ENCODE assay signal across 9 mouse cellular contexts in the genomic region with DNA sequence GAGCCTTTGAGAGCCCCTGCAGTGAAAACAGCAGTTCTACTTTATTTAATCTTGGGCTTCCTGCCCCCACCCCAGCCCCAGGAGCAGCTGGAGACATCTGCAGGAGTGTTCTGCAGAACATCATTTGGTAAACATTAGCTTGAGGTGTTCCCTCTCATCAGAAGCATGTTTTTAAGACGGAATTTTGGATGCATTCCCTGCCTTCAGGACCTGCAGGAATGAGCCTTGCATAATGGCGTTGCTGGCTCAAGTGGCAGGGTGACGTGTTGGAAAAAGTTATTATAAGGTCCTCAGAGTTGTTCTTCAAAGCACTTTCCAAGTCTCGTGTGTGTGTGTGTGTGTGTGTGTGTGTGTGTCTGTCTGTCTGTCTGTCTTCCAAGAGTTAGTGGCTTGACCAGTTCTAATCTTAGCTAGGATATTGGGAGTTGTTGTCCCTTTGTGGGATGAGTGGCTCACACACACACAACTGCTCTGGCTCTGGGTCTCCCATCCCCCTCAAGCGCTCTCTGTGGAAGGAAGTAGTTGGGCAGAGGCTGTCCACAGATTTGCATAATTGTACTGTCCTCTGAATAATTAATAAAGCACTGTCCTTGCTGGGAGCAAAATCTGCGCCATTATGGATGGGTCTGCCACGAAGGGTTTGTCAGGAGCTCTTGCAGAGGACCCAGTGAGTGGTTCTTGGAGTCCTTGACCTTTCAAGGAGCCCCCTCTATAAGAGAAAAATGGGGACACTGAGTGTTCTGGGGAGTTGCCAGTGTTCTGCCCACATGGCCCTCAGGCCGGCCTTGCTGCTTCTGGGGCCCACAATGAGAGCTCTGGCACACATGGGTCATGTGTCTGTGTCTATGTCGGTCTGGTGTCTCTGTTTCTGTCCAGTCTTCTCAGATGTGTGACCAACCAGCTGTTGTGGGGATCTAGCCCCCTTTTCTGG.
A peak's percentile ranks its signal among the peaks of the same experiment; 100 is the strongest.
DNase-seq lines count a peak whose midpoint lies in the region; ATAC-seq and TF ChIP-seq lines count a peak whose summit lies in the region.
"Had no signal": no experiment of that assay in that cellular context is flagged by ENCODE, and none has a peak within 500 bp of the region (broad histone marks: within the 10 kb centered on the region; RNA-seq: fewer than 3 reads in every experiment).

No protein-coding gene starts in this region.

- no peak overlapping the region for H3K9ac ChIP-seq in midbrain, embryonic 12.5 days (replicated peaks)
- H3K9ac ChIP-seq in midbrain, postnatal 0 days (replicated peaks; ENCODE audit: low read length, poor library complexity, severe bottlenecking): no peak overlapping the region
- H3K9ac ChIP-seq in heart, embryonic 15.5 days: no peak overlapping the region
- H3K9ac ChIP-seq in forebrain, embryonic 12.5 days: no peak overlapping the region

- 0 out of 2 replicates have a peak, but pooled peaks cover 3% of the 10 kb centered on the region for H3K36me3 ChIP-seq in midbrain, embryonic 12.5 days
- H3K36me3 ChIP-seq in midbrain, postnatal 0 days (ENCODE audit: insufficient read depth, low read length): 0 out of 2 replicates have a peak, but pooled peaks cover 5% of the 10 kb centered on the region
- H3K36me3 ChIP-seq in heart, embryonic 15.5 days: no peaks in the 10 kb centered on the region; the same call in 1 of the 2 replicates
- peaks cover 3% of the 10 kb centered on the region; the same call in 1 of the 2 replicates for H3K36me3 ChIP-seq in forebrain, embryonic 12.5 days (replicated peaks)

- ATAC-seq in midbrain, embryonic 12.5 days (ENCODE audit: low FRiP score, low read depth): peak; percentile 52; the same call in 1 of the 2 replicates
- no peak for ATAC-seq in midbrain, postnatal 0 days (ENCODE audit: low FRiP score)
- ATAC-seq in heart, embryonic 15.5 days (replicated peaks; ENCODE audit: insufficient number of reproducible peaks, insufficient read depth, low FRiP score, low read depth): no peak
- ATAC-seq in forebrain, embryonic 12.5 days (ENCODE audit: low FRiP score): no peak

- no peak for TF ChIP-seq POLR2A in lung, adult 2 months (IDR thresholded peaks at IDR 0.05; ENCODE audit: borderline replicate concordance, extremely low read depth, low read depth, low read length)

- H3K4me3 ChIP-seq in midbrain, embryonic 12.5 days: no peak overlapping the region
- H3K4me3 ChIP-seq in midbrain, postnatal 0 days (ENCODE audit: low read depth, low read length): no peak overlapping the region
- H3K4me3 ChIP-seq in heart, embryonic 15.5 days: no peak overlapping the region
- no peak overlapping the region for H3K4me3 ChIP-seq in lung, adult 2 months (replicated peaks; ENCODE audit: extremely low read depth, low read depth, low read length)
- no peak overlapping the region for H3K4me3 ChIP-seq in forebrain, embryonic 12.5 days (replicated peaks)
- H3K4me3 ChIP-seq: myocyte had no signal

- no peak overlapping the region for H3K4me2 ChIP-seq in midbrain, embryonic 12.5 days (replicated peaks)
- no peak overlapping the region for H3K4me2 ChIP-seq in midbrain, postnatal 0 days (ENCODE audit: low read depth, low read length, poor library complexity, severe bottlenecking)
- H3K4me2 ChIP-seq in heart, embryonic 15.5 days: no peak overlapping the region
- H3K4me2 ChIP-seq in forebrain, embryonic 12.5 days: no peak overlapping the region

- peaks cover 86% of the 10 kb centered on the region for H3K4me1 ChIP-seq in midbrain, embryonic 12.5 days
- H3K4me1 ChIP-seq in midbrain, postnatal 0 days (ENCODE audit: insufficient read depth, low read length): peaks cover 21% of the 10 kb centered on the region
- H3K4me1 ChIP-seq in heart, embryonic 15.5 days (replicated peaks): peaks cover 99% of the 10 kb centered on the region
- H3K4me1 ChIP-seq in lung, adult 2 months (ENCODE audit: control insufficient read depth, insufficient read depth, low read length): peaks cover 59% of the 10 kb centered on the region
- H3K4me1 ChIP-seq in forebrain, embryonic 12.5 days: peaks cover 94% of the 10 kb centered on the region

- 0 out of 2 replicates have a peak overlapping the region, but pooled peaks have one; percentile 1 for H3K27ac ChIP-seq in midbrain, embryonic 12.5 days (replicated peaks)
- H3K27ac ChIP-seq in midbrain, postnatal 0 days (ENCODE audit: low read depth, low read length): no peak overlapping the region
- peak overlapping the region; percentile 62 for H3K27ac ChIP-seq in heart, embryonic 15.5 days
- no peak overlapping the region for H3K27ac ChIP-seq in forebrain, embryonic 12.5 days

- H3K27me3 ChIP-seq in midbrain, embryonic 12.5 days: no peaks in the 10 kb centered on the region
- H3K27me3 ChIP-seq in midbrain, postnatal 0 days (ENCODE audit: insufficient read depth, low read length): no peaks in the 10 kb centered on the region
- H3K27me3 ChIP-seq in heart, embryonic 15.5 days: no peaks in the 10 kb centered on the region
- no peaks in the 10 kb centered on the region for H3K27me3 ChIP-seq in forebrain, embryonic 12.5 days

- DNase-seq in midbrain, postnatal 0 days (ENCODE audit: low spot score): no peak
- peak; percentile 66 for DNase-seq in lung, adult 2 months
- DNase-seq in cerebellum, adult 18-20 months: no peak
- DNase-seq in cerebellum, postnatal 36 days: no peak
- DNase-seq in cerebellum, postnatal 10 days: no peak

- 73% methylated on average over 9 of the region's 9 CpGs for WGBS in midbrain, embryonic 12.5 days
- 55% methylated on average over 9 of the region's 9 CpGs for WGBS in midbrain, postnatal 0 days
- 55% methylated on average over 9 of the region's 9 CpGs for WGBS in heart, embryonic 15.5 days
- WGBS in lung, adult 2 months: 43% methylated on average over 9 of the region's 9 CpGs
- 69% methylated on average over 9 of the region's 9 CpGs for WGBS in forebrain, embryonic 12.5 days

- no peak for TF ChIP-seq CTCF in midbrain, postnatal 0 days (IDR thresholded peaks at IDR 0.05)
- no peak for TF ChIP-seq CTCF in lung, adult 2 months (IDR thresholded peaks at IDR 0.05; ENCODE audit: insufficient read depth, low read length)

- no peaks in the 10 kb centered on the region for H3K9me3 ChIP-seq in midbrain, embryonic 12.5 days
- H3K9me3 ChIP-seq in midbrain, postnatal 0 days (ENCODE audit: low read length): no peaks in the 10 kb centered on the region
- no peaks in the 10 kb centered on the region for H3K9me3 ChIP-seq in heart, embryonic 15.5 days (replicated peaks)
- no peaks in the 10 kb centered on the region for H3K9me3 ChIP-seq in forebrain, embryonic 12.5 days

Comparison
In these comparisons a context has a peak if more than half of its experiments do, and no peak if none do; other contexts are left out.
1. H3K27ac ChIP-seq: peak in midbrain, embryonic 12.5 days (single experiment) and heart, embryonic 15.5 days (single experiment); none in midbrain, postnatal 0 days (single experiment) and forebrain, embryonic 12.5 days (single experiment).